Mouse (Mus musculus): ENCODE results near the gene Vmn1r210.
A peak's percentile ranks its signal among the peaks of the same experiment; 100 is the strongest.
"Not testable (repeated sequence)": the region's sequence is repeated elsewhere in the genome, so short reads cannot be mapped to it uniquely, and the experiment has no call there.

Gene Vmn1r210

DNA sequence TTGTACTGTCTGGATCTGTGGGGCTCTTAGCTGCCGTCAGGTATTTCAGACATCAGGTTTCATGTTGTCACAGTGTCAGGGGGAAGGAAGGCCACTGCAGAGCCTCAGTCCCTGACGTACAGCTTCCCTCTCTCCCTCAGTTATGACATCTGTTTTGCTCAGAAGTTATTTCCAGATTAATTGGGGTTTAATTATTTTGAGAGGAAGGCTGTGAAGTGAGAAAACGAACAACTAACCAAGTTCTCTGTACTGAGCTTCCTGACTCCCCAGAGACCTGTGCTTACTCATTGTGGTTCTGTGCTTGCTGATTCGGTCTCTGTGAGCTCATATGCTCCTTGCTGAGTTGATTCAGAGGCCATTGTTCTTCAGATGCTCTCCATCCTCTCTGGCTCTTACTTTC is at the start of gene Vmn1r210:
TSS of gene Vmn1r210 (minus strand) at position 101 of the 400 bp plus-strand sequence.
- no peak for ATAC-seq (ENCODE audit: low TSS enrichment)

DNA sequence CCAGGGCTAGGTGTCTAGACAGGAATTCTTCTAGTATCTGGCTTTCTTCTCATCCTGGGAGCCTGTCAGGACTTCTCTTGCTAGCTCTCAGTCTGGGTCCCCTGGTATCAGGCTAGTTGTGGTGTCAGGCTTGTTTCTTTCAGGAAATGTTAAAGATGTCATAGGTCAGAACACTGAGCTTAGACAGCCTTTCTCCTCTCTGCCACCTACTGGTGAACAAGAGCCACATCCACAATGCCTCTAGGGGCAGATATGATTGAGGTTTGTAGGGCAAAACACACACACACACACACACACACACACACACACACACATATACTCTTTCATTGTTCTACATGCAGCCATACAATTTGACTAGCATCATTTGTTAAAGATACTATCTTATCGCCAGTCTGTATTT is 48.1 kb upstream of the Vmn1r210 start:
- ATAC-seq (ENCODE audit: low TSS enrichment) = no peak

- ATAC-seq (ENCODE audit: low TSS enrichment) = no peak
These were observed 26.3 kb upstream of the Vmn1r210 start, which contains the start of gene Vmn1r211 for GRCm38 (mm10) chr13:22857461-22857860. TSS of gene Vmn1r211 (minus strand) at chr13:22857561.

- no peak for ATAC-seq (ENCODE audit: low TSS enrichment)
These were observed 23.6 kb upstream of the Vmn1r210 start for GRCm38 (mm10) chr13:22854760-22855159.

DNA sequence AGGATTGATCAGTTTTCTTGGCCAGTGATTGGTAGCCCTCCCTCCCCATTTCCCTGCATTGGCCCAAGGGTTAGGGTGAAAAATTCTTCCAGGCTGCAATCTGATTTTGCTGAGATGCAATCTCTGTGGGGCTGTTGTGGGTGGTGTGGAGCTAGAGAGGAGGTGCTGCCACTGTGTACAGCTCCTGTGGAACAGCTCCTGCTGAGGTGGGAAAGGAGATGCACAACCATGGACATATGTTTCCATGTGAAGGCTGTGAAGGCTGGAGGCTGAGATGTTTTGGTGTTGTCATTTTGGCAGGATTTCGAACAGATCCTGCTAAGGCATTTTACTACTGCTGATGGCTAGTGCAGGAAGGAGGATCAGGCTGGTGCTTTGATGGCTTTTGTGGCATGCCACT is 15.7 kb upstream of the Vmn1r210 start:
- peak; percentile 92 for ATAC-seq (ENCODE audit: low TSS enrichment)

GRCm38 (mm10) chr13:22844304-22844703 is 13.2 kb upstream of the Vmn1r210 start:
- ATAC-seq (ENCODE audit: low TSS enrichment) = not testable (repeated sequence)

GRCm38 (mm10) chr13:22829395-22829794 is 1.8 kb downstream of the Vmn1r210 start:
- ATAC-seq (ENCODE audit: low TSS enrichment) = not testable (repeated sequence)

DNA sequence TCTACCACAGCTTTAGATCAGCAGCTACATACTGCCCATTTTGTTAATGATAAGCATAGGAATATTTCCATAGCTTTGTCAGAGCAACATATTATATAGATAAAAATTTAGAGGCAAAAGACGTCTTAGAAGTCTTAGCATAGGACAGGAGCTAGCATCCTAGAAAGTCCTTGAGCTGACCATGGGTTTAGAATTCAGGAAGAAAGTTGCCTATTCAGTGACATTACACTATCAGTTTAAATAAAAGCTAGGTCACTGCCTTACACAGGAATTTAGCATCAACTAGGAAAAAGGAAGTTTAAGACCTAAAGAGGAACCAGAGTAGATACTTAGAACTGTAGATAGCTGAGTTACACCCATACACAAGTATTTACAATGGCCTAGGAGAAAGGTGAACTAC is 9.5 kb downstream of the Vmn1r210 start:
- ATAC-seq (ENCODE audit: low TSS enrichment) = not testable (repeated sequence)

DNA sequence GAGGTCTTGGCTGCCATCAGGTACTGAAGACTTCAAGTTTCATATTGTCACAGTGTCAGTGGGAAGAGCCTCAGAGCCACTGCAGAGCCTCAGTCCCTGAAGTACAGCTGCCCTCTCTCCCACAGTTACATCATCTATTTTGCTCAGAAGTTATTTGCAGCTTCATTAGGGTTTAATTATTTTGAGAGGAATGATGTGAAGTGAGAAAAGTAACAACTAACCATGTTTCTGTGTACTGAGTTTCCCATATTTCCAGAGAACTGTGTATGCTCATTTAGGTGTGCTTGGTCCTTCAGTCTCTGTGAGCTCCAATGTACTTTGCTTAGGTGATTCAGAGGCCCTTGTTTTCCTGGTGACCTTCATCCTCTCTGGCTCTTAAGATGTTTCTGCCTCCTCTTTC is 21.6 kb downstream of the Vmn1r210 start, which contains the start of gene Vmn1r209:
TSS of gene Vmn1r209 (minus strand) at position 101 of the 400 bp plus-strand sequence.
- ATAC-seq (ENCODE audit: low TSS enrichment) = not testable (repeated sequence)

GRCm38 (mm10) chr13:22788096-22788495 is 43.1 kb downstream of the Vmn1r210 start:
- not testable (repeated sequence) for ATAC-seq (ENCODE audit: low TSS enrichment)

DNA sequence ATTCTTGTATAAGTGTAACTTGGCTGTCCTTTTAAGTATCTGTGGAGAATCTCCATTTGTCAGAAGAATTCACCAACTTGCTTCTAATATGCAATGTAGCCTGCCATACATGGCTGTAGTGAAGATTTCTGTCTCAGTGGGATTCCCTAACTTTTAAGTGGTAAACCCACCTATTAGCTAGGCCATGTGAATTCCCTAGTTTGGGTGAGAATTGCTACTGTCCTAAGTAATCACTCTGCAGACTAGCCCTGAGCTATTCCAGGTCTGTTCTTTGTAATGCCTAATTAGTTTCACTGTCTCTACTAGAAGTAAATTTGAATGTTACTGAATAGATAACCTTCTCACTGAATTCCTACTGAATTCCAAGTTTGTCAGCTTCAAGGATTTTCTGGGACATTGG is 47.0 kb downstream of the Vmn1r210 start:
- ATAC-seq (ENCODE audit: low TSS enrichment) = not testable (repeated sequence)

DNA sequence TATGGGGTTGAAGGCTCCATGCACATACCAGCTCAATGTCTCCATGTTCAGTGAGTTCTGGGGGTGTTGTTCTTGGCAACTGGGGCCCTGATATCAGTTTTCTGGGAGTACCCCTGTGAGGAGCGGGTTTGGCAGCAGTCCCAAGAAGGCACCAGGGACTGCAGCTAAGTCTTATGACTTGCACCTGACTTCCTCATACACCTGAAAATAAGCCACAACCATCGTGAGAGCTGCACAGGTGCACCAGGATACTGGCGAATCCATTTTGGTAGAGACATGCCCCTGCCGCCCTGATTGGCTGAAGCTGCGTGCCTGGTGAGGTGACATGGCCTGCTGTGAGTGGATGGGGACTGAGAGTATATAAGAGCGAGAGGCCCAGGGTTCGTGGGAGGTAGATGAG is 53.8 kb downstream of the Vmn1r210 start, which contains the start of gene Vmn1r208:
TSS of gene Vmn1r208 (minus strand) at position 101 of the 400 bp plus-strand sequence.
- ATAC-seq (ENCODE audit: low TSS enrichment) = not testable (repeated sequence)
